Mouse (Mus musculus) effector memory CD4-positive, alpha-beta T cell, adult 5 months (primary cell): ENCODE results near the gene Slc39a13. TPM values are rescaled to one million over a fixed set of nuclear protein-coding genes. Genes with fewer than 3 reads are reported as not detected.

ENCODE experiments used
- polyA plus RNA-seq: library from polyadenylated mRNA; unstranded; fragments of 100-300 nt; shearing (Covaris generic); gene quantifications from one replicate; pipeline ENCODE4 v1.2.1, GENCODE M21; 2017

The Slc39a13 gene
- polyA plus RNA-seq: 21.4 TPM

DNA sequence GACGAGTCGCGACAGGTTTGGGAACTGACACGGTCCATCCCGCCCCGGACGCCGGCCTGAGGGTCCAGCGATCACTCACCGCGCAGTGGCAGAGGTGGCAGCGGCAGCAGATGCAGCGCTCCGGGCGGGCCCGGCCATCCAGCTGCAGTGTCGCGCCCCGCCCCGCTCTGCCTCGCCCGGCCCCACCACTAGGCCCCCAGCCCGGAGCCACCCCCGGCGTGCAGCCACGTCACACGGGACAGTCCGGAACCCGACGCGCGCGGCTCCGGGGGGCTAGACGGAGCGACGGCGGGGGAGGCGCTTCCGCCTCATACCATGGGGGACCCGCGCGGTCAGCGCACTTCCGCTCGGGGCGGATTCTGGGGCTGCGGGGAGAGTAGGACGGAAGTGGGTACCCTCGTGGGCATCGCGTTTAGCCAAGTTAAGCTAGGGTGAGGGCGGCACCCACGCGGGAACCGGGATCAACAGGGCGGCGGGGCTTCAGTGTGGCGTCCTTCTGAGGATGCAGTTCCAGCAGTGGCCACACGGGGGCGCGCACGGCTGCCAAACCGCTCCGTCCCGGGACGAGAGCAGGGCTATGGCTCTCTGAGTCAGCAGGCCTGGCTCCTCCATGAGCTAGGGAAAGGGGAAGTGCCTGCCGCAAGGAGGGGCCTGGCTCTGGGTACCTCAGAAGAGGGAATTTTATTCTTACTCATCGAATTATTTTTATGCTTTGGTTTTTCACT lies at the start of gene Slc39a13:
Gene Slc39a13 (minus strand): TSS at position 342 of the 725 bp plus-strand sequence.

DNA sequence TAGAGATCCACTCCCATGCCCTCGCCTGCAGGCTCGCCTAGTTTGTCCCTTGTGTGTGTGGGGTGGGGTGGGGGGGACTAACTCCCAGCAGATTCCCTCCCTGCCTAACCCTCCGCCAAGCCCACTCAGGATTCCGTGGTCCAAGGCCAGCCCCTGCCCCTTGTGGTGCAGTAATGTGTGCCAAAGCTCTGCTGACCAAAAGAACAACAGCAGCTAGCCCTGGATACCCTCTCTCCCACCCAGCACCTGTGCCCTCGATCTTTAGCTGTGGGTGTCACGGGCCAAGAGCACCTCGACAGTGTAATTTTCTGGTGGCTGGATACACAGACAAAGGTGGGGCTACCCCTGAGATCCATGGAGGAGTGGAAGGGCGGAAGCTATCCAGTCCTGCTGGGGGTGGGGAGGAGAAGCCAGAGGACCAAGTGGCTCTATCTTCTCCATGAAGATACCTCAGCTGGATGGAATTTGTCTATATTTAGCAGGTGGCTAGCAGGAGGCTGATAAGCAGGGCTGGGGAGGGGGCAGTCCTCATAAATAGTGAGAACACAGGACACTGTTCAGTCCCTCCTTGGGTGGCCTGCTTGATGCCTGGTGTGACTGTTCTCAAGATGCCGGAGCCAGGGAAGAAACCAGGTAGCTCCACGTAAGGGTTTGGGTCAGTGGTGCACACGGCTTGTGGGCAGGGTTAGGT lies 47.5 kb upstream of the Slc39a13 start, which contains the start of gene Mybpc3:
Gene Mybpc3 (plus strand): TSS at position 560 of the 691 bp plus-strand sequence.

GRCm38 (mm10) chr2:91081775-91082695 lies 11.8 kb upstream of the Slc39a13 start, which contains the start of gene Spi1:
Gene Spi1 (plus strand): TSS chr2:91082390.

GRCm38 (mm10) chr2:91053934-91054382 lies 16.3 kb downstream of the Slc39a13 start, which contains the start of gene Psmc3:
Gene Psmc3 (plus strand): TSS chr2:91054009.

GRCm38 (mm10) chr2:91035385-91035784 lies 34.8 kb downstream of the Slc39a13 start, which contains the start of gene Rapsn:
Gene Rapsn (plus strand): TSS chr2:91035620.

Other genes starting within 250 kb of the Slc39a13 start
- gene Mtch2, start 223.3 kb downstream of the Slc39a13 start, polyA plus RNA-seq: 107 TPM
- gene C1qtnf4, start 184.6 kb downstream of the Slc39a13 start, polyA plus RNA-seq: 4.1 TPM
- 19.2 TPM for gene Kbtbd4, start 165.7 kb downstream of the Slc39a13 start, polyA plus RNA-seq
- gene Ndufs3, start 165.6 kb downstream of the Slc39a13 start, polyA plus RNA-seq: 114 TPM
- gene Celf1, start 130.0 kb downstream of the Slc39a13 start, polyA plus RNA-seq: 129 TPM
- 1.8 TPM for gene Rapsn, start 34.8 kb downstream of the Slc39a13 start, polyA plus RNA-seq
- gene Psmc3, start 16.4 kb downstream of the Slc39a13 start, polyA plus RNA-seq: 152 TPM
- gene Spi1, start 12.0 kb upstream of the Slc39a13 start, polyA plus RNA-seq: not detected
- gene Mybpc3, start 47.7 kb upstream of the Slc39a13 start, polyA plus RNA-seq: not detected
- gene Madd, start 113.4 kb upstream of the Slc39a13 start, polyA plus RNA-seq: 224 TPM
- gene Nr1h3, start 132.4 kb upstream of the Slc39a13 start, polyA plus RNA-seq: 0.57 TPM
- 7.6 TPM for gene Acp2, start 132.5 kb upstream of the Slc39a13 start, polyA plus RNA-seq
- 98.2 TPM for gene Ddb2, start 166.6 kb upstream of the Slc39a13 start, polyA plus RNA-seq
- gene Pacsin3, start 185.5 kb upstream of the Slc39a13 start, polyA plus RNA-seq: 2.0 TPM
- gene Arfgap2, start 194.6 kb upstream of the Slc39a13 start, polyA plus RNA-seq: 84.0 TPM